Mouse (Mus musculus) urinary bladder, postnatal 25 days (tissue): Measurements from ENCODE around the gene Itga6.

Experiments used
- DNase-seq: peaks from one replicate; pipeline ENCODE4 v3.0.0; 2022; ENCODE audit warnings: low spot score

The Itga6 gene

DNA sequence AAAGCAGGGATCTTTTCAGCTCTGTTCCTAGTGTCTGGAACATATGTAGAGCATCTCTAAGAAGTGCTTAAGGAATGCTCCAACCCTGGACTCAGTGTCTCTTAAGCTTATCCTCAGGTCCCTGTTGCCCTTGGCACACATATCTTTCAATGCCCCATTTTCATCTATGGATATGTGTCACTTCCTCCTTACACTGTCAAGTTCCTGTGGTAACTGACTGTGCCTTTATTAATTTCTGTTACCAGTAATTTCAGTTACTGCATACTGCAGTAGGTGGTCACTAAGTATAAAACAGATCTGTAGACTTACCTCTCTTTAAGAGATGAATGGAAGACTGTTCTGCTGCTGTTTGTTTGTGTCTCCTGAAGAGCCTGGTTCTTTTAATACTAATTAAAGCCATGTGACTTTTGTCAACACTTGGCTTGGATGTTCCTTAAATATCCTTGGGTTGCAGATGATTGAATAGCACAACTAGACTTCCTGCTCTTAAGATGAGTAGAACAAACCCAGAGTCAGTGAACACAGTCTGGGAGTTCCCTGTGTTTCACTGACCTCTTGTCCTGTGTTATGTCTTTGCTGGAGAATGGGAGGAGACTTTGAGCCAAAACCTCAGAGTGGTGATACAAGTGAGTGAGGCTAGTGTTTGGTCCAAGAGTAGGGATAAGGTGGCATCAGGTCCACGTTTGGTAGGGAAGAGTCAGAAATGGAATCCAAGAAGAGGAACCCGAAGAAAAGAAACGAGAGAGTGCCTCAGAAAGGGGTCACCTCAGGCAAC, 19.7 kb downstream of the Itga6 start:
- no peak for DNase-seq

DNA sequence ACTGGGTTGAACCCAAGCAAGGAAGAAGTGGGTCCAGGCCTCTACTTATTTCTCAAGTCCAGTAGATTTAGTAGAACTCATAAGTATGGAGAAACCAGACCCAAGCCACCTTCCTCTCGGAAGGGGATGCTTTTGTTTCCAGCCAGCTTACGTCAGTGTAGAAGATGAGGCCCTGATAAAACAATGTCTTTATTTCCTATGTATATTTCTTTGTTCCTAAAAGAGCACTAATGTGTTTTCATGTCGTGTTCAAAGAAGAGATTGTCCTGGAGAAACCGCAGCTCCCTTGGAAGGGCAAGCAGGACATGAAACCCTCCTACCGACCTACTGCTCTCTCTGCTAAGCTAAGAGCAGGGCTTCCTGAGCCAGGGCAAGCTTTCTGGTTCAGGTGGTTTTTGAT, 20.6 kb downstream of the Itga6 start:
- no peak for DNase-seq

DNA sequence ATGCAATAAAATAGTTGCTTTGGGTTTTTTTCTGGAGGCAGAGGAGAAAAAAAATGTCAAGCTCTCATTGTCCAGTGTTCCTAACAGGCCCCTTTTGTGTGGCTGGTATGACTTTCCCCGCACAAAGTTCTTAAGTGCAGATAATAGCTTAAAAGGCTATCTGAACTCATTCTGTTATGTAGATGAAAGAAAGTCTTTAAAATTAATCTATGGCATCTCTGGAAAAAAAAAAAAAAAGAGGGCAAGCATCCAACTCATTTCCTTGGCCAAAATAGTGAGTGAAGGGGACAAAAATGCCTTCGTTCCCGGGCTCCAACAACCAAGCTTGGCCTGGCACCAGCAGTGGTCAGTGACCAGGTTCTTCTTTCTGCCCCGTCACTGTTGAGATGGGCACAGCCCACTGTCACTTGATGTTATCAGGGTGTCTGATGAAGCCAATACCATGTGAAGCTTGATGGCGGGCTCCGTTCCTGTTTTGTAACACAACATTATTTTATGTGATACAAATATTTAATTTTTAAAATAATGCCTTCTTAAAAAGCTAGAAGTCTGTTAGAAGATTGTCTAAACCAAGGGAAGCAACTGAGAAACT, 21.7 kb downstream of the Itga6 start:
- no peak for DNase-seq

DNA sequence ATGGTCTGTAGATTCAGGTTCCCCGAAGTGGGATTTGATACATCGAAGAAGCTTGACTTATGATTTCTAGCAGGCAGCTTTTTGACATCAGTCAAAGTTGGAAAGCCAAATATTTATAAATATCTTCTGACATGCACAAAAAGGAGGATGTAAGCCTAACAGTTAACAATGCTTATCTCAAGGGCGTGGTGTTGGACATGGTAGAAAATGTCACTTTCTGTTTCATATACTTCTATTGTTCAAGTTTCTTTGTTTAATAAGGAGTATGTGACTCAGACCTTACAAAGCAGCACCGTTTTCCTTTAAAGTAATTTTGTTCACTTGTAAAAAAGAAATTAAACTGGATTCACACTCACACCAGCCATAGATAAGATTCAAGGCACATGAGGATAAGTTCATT, 26.3 kb downstream of the Itga6 start:
- no peak for DNase-seq

DNA sequence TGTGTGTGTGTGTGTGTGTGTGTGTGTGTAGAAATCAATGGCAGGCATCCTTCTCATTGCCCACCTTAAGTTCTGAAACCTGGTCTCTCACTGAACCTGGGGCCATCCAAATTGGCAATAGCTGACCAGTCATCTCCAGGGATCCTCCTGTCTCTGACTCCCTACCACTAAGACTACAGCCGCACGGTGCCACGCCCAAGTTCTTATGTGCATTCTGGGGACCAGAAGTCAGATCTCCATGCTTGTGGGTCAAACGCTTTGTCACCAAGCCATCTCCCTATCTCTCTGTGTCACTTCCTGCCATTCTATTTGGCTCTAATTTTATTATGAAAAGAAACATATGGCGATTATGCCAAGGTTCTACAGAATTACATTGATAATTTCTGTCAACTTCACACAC, 28.3 kb downstream of the Itga6 start:
- no peak for DNase-seq

DNA sequence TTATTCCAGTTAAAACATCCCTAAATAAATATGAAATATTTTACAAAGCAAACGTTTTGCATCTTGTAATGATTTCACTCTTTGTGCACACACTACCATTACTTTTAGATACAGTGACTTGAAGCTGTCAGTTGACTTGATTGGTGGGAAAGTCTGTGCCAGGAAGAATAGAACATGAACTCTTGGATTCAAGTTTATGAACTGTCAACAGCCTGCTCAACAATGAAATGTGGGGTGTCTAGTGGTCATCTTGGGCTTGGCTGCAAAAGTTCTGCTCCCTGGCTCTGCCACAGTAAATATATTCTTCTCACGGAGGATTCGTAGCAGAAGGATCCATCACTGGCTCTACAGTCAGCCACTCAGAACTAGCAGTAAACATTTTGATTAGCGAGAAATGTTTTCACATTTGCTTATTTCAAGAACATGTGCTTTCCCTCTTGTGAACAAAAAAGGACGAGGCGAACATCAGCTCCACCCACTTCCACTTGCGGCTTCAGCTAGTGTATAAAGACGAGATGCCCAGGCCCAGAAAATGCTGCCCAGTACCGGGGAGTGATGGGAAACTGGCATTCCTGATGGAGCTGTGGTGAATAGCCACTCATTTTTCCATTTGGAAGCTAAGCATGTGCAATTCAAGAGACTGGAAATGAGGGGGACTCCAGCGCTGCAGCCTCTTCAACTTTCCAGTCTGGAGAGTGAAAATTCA, 29.0 kb downstream of the Itga6 start:
- no peak for DNase-seq

DNA sequence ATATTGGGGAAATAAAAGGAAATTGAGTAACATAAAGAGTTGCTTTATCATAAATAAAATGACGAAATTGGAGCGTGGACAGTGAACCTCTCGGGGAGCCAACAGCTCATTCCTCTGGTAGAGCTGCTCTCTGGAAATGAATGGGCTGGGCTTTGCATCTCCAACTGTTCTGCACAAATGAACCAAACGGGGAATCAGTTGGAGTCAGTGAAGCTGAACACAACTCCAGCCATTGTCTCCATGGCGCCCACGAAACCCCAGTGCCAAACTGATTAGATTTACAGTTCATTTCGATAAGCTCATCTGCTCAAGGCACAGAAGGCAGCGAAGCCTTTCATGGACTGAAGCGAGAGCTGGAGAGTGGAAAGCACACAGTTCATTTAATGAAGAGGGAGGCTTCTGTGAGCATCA, 29.8 kb downstream of the Itga6 start:
- DNase-seq: no peak

DNA sequence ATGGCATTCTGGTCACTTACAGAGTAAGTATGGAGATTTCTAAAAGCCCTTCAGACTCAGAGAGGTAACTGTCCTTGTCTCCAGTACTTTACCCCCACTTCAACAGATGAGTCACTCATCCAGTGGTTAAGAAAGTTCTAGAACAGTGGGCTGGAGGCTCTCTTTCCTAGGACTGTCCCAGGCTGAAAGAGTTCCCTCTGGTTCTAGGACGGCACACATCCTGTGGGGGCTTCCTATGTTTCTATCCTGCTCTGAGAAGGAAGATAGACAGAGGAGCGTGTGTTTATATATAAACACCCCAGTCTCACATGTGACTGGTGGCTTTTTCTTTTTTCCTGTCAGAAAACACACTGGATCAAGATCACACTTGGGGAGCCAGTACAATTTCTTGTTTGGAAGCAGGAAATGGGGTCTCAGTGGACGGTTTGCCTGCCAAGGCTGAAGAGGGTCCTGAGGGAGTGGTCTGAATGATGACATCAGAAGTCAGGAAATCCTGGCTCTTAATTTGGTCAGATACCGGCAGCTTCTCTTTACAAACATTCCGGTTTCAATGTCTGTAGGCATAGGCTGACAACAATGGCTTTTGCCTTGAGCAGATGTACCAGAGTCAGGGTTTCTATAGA, 34.0 kb downstream of the Itga6 start:
- no peak for DNase-seq

DNA sequence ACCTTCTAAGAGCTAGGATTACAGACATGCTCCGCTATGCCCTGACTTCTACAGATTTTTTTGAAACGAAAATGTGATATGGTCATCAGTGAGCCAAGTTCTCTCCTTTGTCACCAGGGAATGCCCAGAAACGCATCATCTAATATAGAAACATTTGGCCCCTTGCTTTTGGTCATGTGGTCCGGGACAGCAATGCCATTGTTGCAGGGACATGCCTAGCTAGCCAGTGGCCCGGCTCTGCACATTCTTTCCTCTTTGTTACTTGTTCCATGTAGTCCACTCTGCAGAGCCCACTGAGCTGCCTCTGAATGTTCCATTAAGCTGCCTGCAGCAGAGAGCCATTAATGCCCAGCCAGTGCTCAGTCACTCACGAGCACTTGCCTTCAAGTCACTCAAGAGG, 34.6 kb downstream of the Itga6 start:
- no peak for DNase-seq

DNA sequence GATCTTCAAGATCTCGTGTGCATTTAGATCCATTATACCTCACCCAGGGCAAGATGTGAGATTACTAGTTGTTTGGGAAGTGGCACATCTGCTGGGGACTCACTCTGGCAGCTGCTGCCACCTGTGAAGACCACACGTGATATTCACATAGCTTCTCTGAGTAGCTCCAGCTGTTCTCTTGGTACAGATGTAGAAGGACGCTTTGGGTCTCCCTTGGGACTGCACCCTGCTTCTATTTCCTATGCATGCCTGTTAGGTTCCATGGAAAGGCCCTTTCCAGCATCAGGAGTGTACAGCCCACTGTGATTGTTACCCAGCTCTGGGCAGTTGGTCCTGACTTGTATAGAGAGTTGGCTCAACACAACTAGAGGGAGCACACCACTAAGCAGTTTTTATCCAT, 39.8 kb downstream of the Itga6 start:
- DNase-seq: no peak

DNA sequence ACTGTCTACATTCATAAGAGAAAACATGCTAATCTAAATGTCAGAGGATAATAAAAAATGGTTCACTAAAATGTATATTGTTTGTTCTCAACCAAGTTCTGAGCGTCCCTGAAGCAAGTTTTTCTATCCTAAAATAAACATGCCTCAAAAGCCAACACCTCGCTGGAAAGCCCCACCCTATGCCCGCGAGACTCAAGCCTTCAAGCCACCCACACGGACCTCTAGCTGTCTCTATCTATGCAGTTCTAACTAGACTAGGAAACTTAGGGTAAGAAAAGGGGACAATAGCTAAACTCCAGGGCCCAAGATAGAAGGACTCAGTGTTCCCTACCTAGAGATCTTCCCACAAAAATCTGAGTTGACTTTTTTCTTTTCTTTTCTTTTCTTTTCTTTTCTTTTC, 40.6 kb downstream of the Itga6 start:
- no peak for DNase-seq

DNA sequence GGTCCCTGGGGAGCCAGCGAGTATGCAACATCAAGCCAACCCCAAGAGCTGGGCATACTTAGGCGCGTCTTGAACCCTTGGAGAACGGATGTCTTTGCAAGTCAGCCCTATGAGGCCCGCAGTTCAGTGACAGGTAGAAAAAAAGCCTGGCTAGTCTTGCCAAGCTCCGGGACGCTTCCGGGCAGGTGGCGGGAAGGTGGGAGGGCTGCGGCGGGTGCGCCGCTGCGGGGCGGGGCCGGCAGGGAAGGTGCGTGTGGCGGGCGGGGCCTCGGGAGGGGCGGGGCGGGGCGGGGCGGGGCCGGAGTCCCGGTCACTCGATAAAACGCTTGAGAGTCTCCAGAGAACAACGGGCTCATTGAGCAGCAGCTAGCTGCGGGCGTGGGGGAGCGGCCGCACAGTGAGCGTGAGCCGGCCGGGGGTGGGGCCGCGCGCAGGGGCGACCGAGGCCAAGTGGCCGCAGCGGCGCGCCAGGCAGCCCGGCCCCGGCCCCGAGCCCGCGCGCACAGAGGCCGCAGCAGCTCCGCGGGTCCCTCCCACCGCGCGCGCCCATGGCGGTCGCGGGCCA, 41.3 kb downstream of the Itga6 start:
- DNase-seq: peak; percentile 60

DNA sequence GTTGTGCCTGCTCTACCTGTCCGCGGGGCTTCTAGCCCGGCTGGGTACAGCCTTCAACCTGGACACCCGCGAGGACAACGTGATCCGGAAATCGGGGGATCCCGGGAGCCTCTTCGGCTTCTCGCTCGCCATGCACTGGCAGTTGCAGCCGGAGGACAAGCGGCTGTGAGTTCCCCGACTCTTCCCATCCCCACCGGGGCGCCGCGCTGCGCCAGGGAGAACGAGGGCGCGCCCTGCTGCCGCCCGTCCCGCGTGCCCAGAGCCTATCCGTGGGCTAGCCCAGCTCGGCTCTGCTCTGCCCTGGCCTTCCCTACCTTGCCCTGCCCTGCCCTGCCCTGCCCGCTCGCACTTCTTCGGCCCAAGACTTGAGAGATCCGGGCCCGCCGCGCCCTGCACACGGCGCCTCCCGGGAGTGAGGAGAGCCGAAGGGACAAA, 41.8 kb downstream of the Itga6 start:
- DNase-seq: no peak

DNA sequence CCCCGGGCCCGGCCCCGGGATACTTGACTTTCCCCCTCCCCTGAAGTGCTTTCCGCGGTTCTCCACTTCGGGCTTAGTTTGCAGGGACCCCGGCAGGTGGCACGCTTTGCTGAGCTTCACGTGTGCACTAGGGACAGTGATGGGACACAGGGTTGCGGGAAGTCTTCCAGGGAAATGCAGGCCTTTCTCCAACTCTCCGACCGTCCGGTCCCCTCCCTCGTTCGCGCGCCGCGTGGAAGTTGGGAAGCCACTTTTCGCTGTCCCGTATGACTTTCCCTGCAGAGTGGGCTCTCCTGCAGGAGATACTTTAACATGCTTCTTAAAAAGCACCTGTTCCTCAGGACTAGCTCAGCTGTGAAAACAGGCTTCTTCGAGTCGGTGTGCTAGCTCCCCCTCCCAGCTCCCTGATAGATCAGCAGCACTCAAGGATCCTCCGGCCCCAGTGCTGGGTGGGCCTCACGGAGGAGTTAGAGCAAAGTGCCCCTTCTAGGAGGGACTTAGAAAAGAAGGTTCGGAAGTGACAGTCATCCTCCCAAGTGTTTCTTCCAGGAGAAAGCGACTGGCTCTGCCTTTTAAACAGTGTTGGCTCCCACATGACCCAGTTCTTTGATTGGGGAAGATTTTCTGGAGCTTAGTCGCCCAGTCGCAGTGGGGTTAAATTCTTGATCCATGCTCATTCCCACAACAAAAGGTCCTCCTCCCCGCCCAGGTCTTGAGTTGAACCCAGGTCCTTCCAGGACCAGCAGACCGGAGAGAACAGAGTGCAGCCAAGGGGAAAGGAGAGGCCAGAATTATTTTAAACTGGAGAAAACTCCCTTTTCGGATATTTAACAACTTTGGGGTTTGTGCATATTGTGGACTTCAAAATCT, 42.4 kb downstream of the Itga6 start:
- no peak for DNase-seq

DNA sequence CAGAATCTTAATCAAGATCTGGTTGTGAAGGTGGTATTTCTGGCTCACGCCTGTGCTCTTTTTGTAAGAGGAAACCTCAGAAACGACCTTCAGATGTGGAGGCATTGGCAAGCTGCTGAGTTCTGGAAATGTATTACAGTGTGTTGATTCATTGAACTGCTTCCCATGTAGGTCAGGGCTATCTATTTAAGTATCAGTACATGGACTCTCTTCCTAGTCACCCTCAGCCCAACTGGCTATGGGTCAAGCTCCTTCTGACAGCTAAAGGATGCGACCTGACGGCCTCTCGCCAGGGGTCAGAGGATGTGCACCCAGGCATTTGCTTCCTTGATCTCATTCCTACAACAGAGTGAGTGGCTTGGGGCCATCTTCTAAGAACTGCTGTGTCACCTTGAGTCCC, 45.3 kb downstream of the Itga6 start:
- no peak for DNase-seq

DNA sequence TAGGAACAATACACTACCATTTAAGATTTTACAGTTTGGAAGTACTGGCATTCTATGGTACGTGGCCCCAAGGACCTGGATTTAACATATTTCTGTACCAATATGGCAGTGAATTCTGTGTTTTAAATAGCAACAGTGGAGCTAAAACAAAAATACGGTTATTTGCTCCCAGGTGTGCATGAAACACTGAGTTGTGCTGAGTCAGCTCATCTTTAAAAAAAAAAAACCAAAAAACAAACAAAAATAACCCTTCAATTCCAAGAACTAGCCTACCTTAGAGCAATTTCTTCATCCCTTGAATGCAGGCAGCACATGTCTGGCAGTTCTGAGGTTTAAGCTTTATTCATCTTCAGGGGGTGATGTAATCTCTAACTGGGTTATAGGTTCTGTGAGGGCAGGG, 45.8 kb downstream of the Itga6 start:
- no peak for DNase-seq

DNA sequence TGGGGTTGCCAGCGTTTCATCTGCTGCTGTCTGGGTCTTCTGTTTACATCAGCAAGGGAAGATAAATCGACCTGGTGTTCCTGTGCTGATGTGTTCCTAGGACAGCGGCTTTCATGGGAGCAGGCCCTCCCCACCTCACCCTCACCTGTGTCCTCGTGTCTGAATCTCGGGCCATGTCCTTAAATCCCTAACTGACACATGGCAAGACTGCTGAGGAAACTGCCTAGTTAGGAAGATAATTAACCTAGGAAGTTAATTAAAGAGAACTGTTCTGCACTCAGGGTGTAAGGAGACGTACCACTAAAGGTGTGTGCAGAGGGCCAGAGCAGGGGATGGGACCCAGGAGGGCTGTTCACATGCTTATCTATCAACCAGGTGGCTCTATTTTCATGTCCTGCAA, 48.7 kb downstream of the Itga6 start:
- DNase-seq: no peak

DNA sequence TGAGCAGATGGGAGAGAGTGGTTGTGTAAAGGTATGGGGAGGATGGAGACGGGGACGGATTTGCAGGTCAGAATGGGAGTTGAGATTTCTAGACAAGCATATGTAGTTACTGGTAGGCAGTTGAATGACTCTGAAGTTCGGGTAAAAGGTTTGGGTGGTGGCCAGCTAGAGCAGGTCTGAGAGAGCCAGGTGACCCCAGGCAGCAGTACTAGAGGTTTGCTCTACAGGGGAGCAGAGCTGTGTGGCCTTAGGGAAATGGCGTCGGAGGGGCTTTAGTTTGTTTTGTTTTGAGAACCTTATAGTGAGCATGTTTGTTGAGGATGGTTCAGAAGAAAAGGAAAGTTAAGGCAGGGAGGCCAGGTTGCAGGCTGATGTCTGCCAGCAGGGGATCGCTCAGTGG, 51.4 kb downstream of the Itga6 start:
- DNase-seq: no peak

DNA sequence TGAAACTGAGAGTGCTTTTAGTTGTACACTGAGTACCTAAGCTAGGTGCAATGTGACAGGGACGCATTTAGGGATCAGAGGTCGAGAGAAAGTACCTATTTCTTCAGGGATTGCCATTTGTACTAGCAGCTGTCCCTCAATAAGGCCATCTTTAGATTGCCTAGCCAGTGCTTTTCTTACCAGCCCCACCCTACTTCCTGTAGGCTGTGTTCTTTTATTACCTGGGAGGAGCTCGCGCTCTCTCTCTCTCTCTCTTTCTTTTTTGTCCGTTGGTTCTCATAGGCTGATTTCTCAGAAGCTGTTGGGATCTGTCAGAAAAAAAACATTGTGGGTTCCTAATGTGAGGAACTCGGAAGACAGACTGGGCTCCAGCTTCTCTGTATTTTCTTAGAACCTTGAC, 55.4 kb downstream of the Itga6 start:
- no peak for DNase-seq

DNA sequence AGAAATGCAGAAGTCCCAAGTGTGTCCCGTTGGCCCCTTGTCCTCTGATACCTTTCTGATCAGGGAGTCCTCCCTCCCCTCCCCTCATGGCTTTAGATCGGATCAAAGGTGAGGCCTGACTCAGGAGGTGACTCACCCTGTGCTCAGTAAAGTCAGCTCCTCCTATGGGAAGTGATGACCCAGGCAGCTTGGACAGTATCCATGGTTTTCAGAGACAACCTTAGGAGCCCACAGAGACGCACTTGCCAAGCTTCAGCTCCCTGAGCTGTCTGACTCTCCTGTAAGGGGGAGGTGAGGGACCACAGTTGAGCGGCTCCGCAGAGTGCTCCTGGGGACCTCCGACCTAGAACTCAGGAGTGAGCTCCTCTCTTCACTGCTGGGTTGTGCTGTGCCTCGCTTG, 56.3 kb downstream of the Itga6 start:
- DNase-seq: no peak

DNA sequence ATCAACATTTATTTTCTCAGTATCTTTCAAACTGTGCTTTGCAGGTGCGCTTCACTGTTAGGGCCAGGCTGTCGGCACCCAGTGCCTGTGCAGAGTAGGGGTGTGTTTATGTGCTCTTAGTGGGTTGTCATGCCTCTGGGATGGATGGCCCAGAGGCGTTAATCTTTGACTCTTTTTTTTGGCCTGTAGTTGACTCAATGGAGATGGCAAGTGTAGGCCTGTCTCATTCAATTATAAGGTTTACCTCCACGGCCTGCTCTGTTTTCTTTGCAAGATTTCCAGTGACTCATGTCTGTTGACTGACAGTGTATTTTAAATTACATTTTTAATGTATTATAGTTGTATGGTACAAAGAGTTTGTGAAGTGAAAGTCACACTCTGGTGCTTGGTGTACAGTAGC, 56.7 kb downstream of the Itga6 start:
- DNase-seq: no peak

DNA sequence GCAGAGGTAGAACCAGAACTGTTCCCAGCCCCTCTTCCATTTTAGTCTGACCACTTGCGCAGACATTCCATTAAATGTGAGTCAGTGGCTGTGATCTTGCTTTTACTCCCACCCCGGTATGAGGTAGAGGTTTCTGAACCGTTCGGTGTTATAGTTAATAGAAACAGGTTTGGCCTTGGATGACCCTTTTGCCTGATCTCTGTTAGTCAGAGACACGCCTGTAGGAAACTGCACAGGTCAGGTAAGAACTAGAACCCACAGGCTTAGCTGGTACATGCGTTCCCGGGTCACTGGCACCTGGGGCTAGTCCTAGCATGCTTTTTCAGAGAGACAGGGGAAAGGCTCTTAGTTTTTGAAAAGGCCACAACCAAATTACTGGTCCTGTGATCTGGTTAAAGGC, 59.7 kb downstream of the Itga6 start:
- no peak for DNase-seq
